Mouse (Mus musculus) CD4-positive helper T cell, adult 2 months (primary cell): Measurements from ENCODE around the gene Tm9sf4.
A peak's percentile ranks its signal among the peaks of the same experiment; 100 is the strongest.

Experiments used
- DNase-seq: peaks from one replicate; pipeline ENCODE4 v3.0.0-alpha.2; 2012; ENCODE audit warnings: low read depth, missing footprints, low spot score

Gene Tm9sf4

DNA sequence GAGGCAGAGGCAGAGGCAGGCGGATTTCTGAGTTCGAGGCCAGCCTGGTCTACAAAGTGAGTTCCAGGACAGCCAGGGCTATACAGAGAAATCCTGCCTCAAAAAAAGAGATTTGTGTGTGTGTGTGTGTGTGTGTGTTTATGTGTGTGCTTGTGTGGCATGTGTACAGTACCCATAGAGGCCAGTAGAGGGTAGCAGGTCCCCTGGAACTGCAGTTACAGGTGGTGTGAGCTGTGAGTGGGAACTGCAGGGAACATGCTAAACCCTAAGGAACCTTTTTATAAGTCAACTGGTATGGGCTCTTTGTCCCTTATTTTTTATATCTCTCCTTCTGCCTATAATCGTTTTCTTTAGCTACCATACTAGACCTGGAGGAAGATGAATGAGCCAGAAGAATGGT is 3.8 kb upstream of the Tm9sf4 start:
- peak; percentile 19 for DNase-seq

DNA sequence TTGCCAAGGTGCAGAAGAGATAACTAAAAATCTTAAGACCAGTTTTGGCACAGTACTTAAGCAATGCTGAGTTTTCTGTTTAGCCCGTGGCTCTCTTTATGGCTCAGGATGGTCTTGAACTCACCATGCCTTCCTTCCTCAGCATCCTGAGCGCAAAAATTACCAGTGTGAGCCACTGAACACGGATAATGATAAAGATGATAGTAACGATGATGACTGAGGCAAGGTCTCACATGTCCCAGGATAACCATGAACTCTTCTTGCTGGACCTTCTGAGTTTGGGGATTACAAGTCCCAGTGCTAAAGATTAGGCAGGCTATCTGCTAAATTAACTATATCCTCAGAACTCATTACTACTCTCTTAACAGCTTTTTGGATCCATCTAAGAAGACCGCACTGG is 970 bp upstream of the Tm9sf4 start:
- no peak for DNase-seq

- DNase-seq = no peak
Measured at GRCm38 (mm10) chr2:153161684-153162080, 579 bp downstream of the Tm9sf4 start.

DNA sequence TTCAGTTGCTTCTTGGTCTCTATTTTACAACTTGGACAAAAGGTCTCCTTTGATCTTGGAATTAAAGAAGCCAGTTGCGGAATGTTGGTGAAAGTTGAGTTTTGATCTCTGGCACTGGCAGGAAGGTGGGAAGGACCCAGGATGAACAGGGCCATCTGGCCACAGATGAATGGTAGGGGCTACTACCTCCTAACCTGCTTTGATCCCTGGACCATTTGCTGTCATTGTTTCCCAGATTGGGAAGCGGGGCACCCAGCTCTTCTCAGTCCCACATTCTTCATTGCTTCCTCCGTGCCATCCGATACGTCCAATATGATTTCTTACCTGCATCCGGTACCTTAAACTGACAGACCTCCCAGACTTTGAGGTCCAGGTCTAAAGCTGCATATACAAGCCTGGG is 6.0 kb downstream of the Tm9sf4 start:
- no peak for DNase-seq

DNA sequence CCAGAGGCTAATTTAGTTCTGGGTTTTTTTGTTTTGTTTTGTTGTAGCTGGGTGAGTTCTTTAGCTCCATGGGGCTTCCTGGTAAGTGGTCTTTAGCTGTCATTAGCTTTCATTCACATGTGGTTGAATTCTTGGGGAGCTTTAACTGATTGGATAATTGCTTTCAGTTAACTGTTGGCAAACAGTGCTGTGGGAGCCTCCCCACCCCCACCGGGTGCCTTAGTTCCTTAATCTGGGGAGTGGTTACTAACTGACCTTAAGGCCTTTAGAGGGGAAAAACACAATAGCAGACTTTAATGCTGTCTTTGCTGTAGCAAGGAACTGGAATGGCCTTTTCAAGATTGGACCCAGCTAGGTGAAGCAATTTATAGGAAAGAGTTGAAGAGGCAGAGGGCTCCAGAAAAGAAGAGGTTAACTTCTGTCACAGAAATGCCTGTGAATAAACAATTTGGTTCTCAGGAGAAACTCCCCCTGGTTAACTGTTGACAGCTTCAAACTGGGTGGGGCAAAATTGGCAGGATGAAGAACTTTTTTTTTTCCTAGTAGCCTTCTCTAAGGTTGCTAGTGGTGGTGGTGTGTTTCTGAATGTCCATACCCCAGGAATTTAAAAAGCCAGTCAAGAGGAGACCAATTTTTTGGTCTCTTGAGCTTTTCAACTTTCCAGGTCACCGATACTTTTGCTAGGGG is 7.2 kb downstream of the Tm9sf4 start:
- DNase-seq = no peak

- DNase-seq = no peak
Measured at GRCm38 (mm10) chr2:153170490-153171224, 9.6 kb downstream of the Tm9sf4 start.

GRCm38 (mm10) chr2:153171966-153172365 is 10.9 kb downstream of the Tm9sf4 start:
- DNase-seq = no peak

DNA sequence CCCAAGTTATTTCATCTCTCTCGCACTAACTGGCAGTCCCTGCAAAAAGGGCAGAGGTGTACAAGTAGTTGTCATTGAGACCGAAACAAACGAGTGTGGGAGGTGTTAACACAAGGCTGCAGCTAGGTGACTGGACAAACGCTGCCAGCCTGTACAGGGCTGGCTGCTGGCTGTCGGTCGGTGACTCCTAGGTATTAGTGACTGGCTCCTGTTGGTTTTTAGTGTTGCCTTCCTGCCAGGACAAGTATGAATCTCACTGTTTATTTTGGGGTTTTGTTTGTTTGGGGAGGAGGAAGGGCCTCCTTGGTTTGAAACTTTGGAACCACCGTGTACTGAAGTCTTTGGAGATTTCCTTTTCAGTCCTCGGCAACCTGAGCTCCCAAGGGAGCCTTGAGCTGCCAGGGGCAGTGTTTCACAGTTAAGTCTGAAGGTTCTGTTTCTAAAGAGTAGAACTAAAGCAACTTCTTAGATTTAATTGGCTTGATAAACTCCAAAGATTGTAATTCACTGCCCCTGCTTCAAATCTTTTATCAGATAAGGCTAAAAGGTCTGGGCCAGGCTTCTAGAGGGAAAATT is 15.0 kb downstream of the Tm9sf4 start:
- no peak for DNase-seq

GRCm38 (mm10) chr2:153177188-153177587 is 16.1 kb downstream of the Tm9sf4 start:
- DNase-seq = no peak

GRCm38 (mm10) chr2:153179126-153179860 is 18.2 kb downstream of the Tm9sf4 start:
- no peak for DNase-seq

GRCm38 (mm10) chr2:153179961-153180360 is 18.9 kb downstream of the Tm9sf4 start:
- DNase-seq = no peak

- no peak for DNase-seq
Measured at GRCm38 (mm10) chr2:153186176-153186591, 25.1 kb downstream of the Tm9sf4 start.

DNA sequence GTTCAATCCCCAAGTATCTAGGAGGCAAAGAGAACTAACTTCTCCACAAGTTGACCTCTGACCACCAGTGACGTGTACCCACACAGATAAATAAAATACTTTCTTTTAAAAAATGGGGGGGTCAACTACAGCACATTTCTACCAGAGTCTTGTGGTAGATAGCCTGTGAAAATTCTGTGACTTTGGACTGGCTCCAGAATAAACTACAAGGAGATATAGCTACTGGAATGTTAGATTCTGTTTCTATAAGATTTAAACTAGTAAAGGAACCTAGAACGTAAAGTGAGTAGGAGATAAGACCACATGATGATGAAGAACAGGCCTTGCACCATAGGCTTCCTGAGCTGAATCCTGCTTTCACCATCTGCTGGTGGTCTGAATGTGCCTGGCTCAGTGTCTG is 26.7 kb downstream of the Tm9sf4 start:
- no peak for DNase-seq

GRCm38 (mm10) chr2:153191242-153191641 is 30.1 kb downstream of the Tm9sf4 start:
- no peak for DNase-seq

DNA sequence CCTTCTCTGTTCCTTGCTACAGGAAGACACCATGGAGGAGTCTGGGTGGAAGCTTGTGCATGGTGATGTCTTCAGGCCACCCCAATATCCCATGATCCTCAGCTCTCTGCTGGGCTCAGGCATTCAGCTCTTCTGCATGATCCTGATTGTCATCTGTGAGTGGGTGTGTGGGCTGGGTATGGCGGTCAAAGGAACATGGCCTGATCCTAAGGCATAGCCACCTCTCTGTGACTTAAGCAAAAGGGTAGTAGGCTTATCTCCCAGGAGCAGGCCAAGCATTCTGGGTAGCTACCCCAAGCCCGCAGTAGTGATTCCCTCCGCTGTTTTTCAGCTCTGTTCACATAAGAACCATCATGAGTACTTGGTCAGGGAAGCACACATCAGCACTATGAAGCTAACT is 33.2 kb downstream of the Tm9sf4 start:
- no peak for DNase-seq

GRCm38 (mm10) chr2:153198485-153198884 is 37.4 kb downstream of the Tm9sf4 start:
- no peak for DNase-seq

GRCm38 (mm10) chr2:153199114-153199513 is 38.0 kb downstream of the Tm9sf4 start:
- DNase-seq = no peak

- DNase-seq = no peak
Measured at GRCm38 (mm10) chr2:153202766-153203165, 41.7 kb downstream of the Tm9sf4 start.

DNA sequence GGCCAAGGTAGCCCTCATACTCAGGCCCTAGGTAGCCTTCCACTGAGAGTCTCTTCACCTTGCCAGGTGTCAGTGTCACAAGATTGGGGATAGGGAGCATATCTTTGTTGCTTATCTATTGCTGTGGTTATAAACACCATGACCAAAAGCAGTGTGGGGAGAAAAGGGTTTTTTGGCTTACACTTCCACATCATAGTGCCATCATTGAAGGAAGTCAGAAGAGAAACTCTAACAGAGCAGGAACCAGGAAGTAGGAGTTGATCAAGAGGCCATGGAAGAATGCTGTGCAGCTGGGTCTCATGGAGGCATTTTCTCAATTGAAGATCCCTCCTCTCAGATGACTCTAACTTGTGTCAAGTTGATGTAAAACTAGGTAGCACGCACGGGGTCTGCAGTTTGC is 47.0 kb downstream of the Tm9sf4 start:
- DNase-seq = no peak

GRCm38 (mm10) chr2:153209286-153209685 is 48.2 kb downstream of the Tm9sf4 start:
- DNase-seq = no peak

DNA sequence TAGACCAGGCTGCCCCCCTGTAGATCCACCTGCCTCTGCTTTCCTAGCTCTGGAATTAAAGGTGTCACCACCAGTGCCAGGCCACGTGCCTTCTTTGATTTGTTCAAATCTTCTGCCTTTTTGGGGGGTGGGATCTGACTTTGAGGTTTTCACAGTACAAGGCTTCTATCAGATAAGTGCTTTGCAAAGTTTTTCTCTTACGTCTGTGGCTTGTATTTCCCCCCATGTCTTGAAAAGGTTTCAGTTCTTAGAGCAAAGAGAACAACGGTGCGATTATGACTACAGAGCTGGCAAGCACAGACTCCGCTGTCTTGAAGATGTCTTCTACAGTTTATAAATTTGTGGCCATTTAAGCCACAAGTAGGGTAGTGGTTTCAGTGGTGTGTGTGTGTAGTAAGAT is 50.3 kb downstream of the Tm9sf4 start:
- peak; percentile 63 for DNase-seq

DNA sequence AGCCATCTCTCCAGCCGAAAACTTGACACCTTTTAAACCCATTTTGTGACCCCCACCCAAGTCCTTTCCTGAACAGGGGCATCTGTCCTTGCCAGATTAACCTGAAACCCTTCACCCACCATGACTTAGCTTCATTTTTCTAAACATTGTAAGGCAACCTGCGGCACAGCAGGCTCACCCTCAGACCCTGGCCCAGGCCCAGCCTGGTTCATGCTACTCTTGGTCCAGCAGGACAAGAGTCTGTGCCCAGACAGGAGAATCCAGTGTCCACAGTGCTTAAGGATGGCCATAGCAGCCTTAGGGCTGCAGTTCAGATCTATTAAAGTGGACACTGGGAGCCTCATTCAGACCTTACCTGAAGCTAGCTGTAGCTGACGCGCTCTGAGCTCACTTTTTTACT is 52.2 kb downstream of the Tm9sf4 start:
- no peak for DNase-seq
